Mouse (Mus musculus): ENCODE results near the gene Podn.

Podn gene

GRCm38 (mm10) chr4:107996418-107996986, 99.7 kb downstream of the Podn start:
- DNase-seq = no peak

GRCm38 (mm10) chr4:107995727-107996126, 100.5 kb downstream of the Podn start:
- DNase-seq = no peak

- DNase-seq = no peak
These were observed 101.2 kb downstream of the Podn start for GRCm38 (mm10) chr4:107995011-107995410.

- DNase-seq = no peak
These were observed 104.4 kb downstream of the Podn start for GRCm38 (mm10) chr4:107991879-107992278.

GRCm38 (mm10) chr4:107990818-107991217, 105.4 kb downstream of the Podn start:
- DNase-seq = no peak

GRCm38 (mm10) chr4:107988931-107989330, 107.3 kb downstream of the Podn start:
- no peak for DNase-seq

- DNase-seq = no peak
These were observed 109.7 kb downstream of the Podn start for GRCm38 (mm10) chr4:107986386-107987168.

- no peak for DNase-seq
These were observed 110.4 kb downstream of the Podn start for GRCm38 (mm10) chr4:107985812-107986211.

- DNase-seq = peak; percentile 67
These were observed 111.8 kb downstream of the Podn start for GRCm38 (mm10) chr4:107984282-107984981.

- DNase-seq = no peak
These were observed 112.5 kb downstream of the Podn start for GRCm38 (mm10) chr4:107983717-107984116.

GRCm38 (mm10) chr4:107980002-107980600, 116.1 kb downstream of the Podn start:
- DNase-seq = no peak

- no peak for DNase-seq
These were observed 116.7 kb downstream of the Podn start for GRCm38 (mm10) chr4:107979530-107979929.

- no peak for DNase-seq
These were observed 118.7 kb downstream of the Podn start for GRCm38 (mm10) chr4:107977593-107977992.

GRCm38 (mm10) chr4:107975004-107975403, 121.2 kb downstream of the Podn start:
- no peak for DNase-seq

GRCm38 (mm10) chr4:107974527-107974926, 121.7 kb downstream of the Podn start:
- no peak for DNase-seq

GRCm38 (mm10) chr4:107971162-107971561, 125.1 kb downstream of the Podn start:
- no peak for DNase-seq

GRCm38 (mm10) chr4:107969781-107970180, 126.5 kb downstream of the Podn start:
- DNase-seq = no peak

- no peak for DNase-seq
These were observed 128.1 kb downstream of the Podn start, which contains the start of gene Slc1a7 for GRCm38 (mm10) chr4:107967966-107968682. TSS of gene Slc1a7 (plus strand) at chr4:107968332.

GRCm38 (mm10) chr4:107966416-107967109, 129.7 kb downstream of the Podn start:
- DNase-seq = no peak

Data from right cerebral cortex, postnatal 4 days (tissue).